Mouse (Mus musculus): ENCODE data around the gene Ptgdr2.
A peak's percentile ranks its signal among the peaks of the same experiment; 100 is the strongest.

The Ptgdr2 gene

GRCm38 (mm10) chr19:10937110-10937563 is at the start of gene Ptgdr2:
Gene Ptgdr2, plus strand, starts transcription at chr19:10937160.
- no peak for DNase-seq

GRCm38 (mm10) chr19:10892201-10892600 is 44.8 kb upstream of the Ptgdr2 start:
- DNase-seq, result no peak

GRCm38 (mm10) chr19:10895016-10895528 is 41.9 kb upstream of the Ptgdr2 start, which contains the start of gene Prpf19:
Gene Prpf19, plus strand, starts transcription at chr19:10895231.
- DNase-seq, result peak; percentile 98

GRCm38 (mm10) chr19:10895708-10896107 is 41.3 kb upstream of the Ptgdr2 start:
- no peak for DNase-seq

GRCm38 (mm10) chr19:10896849-10897248 is 40.1 kb upstream of the Ptgdr2 start:
- no peak for DNase-seq

GRCm38 (mm10) chr19:10897491-10897890 is 39.5 kb upstream of the Ptgdr2 start:
- no peak for DNase-seq

GRCm38 (mm10) chr19:10900315-10900714 is 36.6 kb upstream of the Ptgdr2 start:
- peak; percentile 44 for DNase-seq

DNA sequence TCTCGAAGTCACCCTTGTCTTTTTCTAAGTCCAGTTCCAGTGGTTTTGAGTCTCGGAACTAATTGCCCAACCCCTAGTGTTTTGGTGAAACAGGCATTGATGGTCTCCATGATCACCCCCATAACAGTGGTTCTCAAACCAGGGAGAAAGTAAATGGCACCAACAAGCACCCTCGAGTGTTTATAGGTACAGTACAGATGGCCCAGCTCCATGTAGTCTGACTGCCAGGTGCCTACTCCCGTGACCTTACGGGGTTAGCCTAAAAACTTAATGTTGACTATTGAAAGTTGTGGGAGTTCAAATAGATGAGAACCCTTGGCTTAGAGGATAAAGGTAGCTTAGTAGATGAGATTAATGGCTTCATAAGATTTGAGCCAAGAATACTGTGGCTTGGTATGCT is 35.9 kb upstream of the Ptgdr2 start:
- no peak for DNase-seq

- no peak for DNase-seq
Observed at GRCm38 (mm10) chr19:10904512-10904911, 32.4 kb upstream of the Ptgdr2 start.

DNA sequence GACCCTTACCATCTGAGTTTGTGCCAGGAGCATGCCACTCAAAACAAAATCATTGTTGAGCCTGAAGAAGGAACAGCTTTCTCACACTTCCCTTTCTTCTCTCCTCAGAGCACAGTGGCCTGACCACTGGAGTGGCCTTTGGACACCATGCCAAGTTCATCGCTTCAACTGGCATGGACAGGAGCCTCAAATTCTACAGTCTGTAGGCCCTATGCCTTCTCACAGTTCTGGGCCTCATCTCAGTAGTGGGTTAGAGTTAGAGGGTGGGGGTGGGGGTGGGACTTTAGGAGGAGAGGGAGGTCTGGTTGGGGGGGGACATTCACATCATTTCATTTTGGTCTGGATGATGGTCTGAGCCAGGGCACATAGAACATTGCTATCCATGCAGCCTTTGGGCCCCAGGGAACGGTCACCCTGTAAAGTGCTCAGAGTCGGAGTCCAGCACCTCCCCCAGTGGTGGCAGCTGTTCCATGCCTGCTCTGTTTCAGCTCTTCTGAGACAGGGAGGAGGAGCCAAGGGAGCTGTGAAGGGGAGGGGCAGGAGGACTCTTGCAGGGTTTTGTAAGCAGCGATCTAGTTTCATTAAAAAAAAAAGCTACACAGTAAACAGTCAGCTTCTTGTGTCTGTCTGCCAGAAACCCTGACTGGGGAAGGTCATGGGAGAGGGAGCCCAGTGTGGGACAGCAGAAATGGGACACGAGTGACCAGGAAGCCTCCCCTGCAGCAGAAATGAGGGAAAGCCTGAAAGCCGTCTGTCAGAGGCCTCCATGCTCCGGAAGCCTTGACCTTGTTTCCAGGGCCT is 31.8 kb upstream of the Ptgdr2 start:
- DNase-seq, result peak; percentile 61

- DNase-seq, result no peak
Observed at GRCm38 (mm10) chr19:10905728-10906000, 31.3 kb upstream of the Ptgdr2 start.

GRCm38 (mm10) chr19:10907891-10908290 is 29.1 kb upstream of the Ptgdr2 start:
- peak; percentile 46 for DNase-seq

DNA sequence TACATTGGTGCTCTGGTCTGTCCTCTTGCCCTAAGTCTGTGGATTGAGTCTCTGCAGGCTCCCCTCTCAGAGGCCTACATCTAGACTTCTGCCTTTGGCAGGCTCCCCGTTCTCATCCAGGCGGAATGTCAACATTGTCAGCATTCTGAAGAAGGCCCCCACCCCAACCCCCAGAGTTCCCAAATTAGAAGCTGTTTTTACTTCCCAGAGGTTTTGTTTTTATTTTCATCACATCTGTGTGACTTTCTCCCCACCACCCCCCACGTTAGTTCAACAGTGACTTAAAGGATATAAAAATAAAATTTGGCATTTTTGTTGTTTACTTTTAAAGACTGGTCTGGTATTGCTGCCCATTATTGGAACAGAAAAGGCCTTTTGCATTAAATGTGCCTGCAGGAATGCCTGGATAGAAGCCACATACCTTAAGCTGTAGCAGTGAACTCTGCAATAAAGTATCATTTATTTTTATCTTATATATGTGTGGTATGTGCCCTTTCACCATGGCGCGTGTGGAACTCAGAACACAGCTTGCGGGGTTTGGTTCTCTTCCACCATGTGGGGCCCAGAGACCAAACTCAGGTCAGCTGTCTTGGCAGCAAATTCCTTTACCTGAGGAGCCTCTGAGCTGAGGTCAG is 27.8 kb upstream of the Ptgdr2 start:
- no peak for DNase-seq

- no peak for DNase-seq
Observed at GRCm38 (mm10) chr19:10914291-10914690, 22.7 kb upstream of the Ptgdr2 start.

GRCm38 (mm10) chr19:10914870-10915269 is 22.1 kb upstream of the Ptgdr2 start:
- DNase-seq, result no peak

DNA sequence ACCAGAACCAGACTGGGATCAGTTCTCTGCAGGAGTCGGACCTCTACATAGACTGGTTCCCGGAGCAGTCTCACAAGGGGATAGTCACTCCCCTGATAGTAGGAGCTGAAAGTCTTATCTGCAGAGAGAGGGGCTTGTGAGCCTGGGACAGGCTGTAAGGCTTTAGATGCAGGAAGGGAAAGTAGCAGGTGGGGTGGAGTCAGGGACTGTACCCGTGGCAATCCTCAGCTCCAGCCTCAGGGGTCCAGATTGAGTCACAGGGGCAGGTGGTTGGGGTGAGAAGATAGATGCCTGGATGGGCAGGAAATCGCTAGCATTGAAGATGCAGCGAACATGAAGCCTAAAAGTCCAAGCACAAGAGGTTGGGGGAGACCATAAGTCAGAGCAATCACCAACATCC is 20.5 kb upstream of the Ptgdr2 start:
- DNase-seq, result no peak

DNA sequence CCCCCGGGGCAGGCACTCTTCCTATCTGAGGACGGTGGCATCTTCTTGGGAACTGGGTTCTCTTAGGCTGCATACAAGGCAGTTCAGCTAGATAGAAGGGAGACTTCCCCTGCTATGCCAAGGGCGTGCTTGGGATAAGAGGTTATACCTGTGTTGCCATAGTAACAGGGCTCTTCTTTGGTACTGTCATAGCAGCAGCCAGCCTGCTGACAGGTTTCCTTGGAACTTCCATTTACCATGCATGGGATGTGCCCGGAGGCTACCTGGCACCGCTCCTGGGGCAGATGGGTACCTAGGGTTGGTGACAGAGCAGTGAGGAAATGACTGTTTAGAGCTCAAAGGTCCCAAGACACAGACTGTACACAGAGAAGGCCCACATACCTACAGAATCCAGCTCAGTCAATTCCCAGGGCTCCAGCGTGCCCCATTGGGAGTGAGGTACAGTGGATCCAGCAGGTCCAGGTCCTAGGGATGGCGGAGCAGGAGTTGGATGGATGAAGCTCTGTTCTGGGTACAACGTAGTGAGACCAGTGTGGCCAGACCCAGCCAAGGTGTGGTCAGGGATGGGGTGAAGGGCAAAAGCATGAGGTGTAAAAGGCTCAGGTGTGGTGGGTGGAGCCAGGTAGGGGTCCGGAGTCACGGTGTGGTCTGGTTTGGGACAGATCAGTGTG is 18.5 kb upstream of the Ptgdr2 start:
- DNase-seq, result no peak

DNA sequence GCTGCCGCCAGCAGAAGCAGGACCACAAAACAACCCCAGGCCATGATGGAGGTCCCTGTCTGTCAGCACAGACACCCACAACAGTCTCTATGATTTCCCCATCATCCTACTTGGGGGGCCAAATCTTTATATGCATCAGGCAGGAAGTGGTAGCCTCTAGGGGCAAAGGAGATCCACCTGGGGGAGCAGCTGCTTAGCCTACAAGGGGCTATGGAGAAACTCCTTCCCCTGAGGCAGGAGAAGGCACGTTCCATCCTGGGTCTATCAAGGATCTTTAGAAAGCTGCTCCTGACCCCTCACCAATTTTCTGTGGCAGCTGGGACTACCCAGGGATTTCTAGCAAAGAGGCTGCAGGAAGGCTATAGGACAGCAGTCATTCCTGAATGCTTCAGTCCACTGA is 16.4 kb upstream of the Ptgdr2 start, which contains the start of gene Zp1:
Zp1 (minus strand) TSS at position 101 of the 400 bp plus-strand sequence.
- DNase-seq, result no peak

DNA sequence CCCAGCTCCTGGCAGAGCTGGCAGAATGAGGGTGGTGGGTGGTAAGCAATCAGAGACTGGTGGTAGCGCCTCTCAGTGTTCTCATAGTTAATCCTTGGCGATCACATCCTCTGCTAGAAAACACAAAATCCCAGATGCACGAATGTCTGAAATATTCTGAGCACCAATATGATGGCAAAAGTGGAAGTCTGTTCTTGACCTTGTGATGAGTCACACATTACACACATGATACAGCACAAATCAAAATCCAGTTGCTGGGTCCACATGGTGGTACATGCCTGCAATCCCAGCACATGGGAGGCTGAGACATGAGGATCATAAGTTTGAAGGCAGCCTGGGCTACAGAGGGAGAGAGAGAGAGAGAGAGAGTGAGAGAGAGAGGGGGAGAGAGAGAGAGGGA is 15.9 kb upstream of the Ptgdr2 start:
- DNase-seq, result no peak

- no peak for DNase-seq
Observed at GRCm38 (mm10) chr19:10924220-10924619, 12.7 kb upstream of the Ptgdr2 start.

GRCm38 (mm10) chr19:10926123-10926621 is 10.8 kb upstream of the Ptgdr2 start:
- no peak for DNase-seq

DNA sequence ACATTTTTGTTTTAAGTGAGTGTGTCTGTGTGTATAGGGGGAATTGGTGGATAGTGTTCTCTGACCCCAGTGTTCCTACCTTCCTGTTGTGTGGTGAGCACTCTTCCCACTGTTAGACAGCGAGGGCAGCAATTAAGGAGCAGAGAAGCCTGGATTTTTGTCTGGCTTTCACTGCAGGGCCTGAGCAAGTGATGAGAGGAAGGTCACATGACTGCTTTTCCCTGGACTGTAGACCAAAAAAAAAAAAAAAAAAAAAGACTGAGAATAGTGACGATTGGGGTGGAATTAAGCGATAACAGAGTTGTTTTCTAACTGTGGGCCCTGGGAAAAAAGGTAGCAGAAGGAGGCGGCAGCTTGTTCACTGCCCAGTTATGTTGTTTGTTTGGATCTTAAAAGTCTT is 10.3 kb upstream of the Ptgdr2 start:
- no peak for DNase-seq

GRCm38 (mm10) chr19:10930641-10931040 is 6.3 kb upstream of the Ptgdr2 start:
- DNase-seq, result no peak

DNA sequence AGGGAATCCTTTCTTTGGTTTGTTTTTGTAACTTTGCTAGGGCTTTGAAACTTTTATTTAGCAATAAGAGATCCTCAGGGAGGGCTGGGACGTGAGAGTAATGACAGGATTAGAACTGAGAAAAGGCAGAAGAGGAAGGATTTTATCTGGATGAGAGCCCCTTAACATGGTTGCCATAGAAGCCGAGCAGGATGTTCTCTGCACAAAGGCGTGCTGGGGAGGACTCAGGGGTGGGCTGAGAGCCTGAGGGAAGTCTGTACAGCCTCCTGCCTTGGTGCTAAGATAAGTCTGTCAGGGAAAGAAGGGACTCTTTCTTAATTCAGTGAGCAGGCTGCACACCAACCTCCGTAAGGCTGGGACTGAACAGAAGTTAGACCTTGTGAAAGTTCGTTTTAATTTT is 1.9 kb upstream of the Ptgdr2 start:
- DNase-seq, result no peak

Measured in cerebellum, adult 9-11 months (tissue).